Mouse (Mus musculus): ENCODE results near the gene Sucnr1. TPM values are rescaled to one million over a fixed set of nuclear protein-coding genes. Genes with fewer than 3 reads are reported as not detected.

The Sucnr1 gene
- polyA plus RNA-seq, 1 experiment = not detected

GRCm38 (mm10) chr3:60056451-60056850 lies 25.2 kb upstream of the Sucnr1 start:
- no peak overlapping the region for H3ac ChIP-seq (ENCODE audit: control insufficient read depth, insufficient read length)
- TF ChIP-seq REST (IDR thresholded peaks at IDR 0.05; ENCODE audit: insufficient read depth, insufficient read length) = no peak
- no peak for TF ChIP-seq POLR2AphosphoS2 (IDR thresholded peaks at IDR 0.05; ENCODE audit: insufficient read length, low read depth)
- TF ChIP-seq POLR2A (IDR thresholded peaks at IDR 0.05; ENCODE audit: insufficient read length, low read depth) = no peak
- no peak for TF ChIP-seq MAX (IDR thresholded peaks at IDR 0.05; ENCODE audit: low read depth)
- H3K79me2 ChIP-seq (ENCODE audit: control insufficient read depth, insufficient read depth) = no peaks in the 10 kb centered on the region
- no peak overlapping the region for H3K4me2 ChIP-seq (ENCODE audit: low read depth)
- no peaks in the 10 kb centered on the region for H3K27me3 ChIP-seq (ENCODE audit: control insufficient read depth, insufficient read depth, insufficient read length)
- no peak overlapping the region for H3K4me3 ChIP-seq
- H3K36me3 ChIP-seq (ENCODE audit: control insufficient read depth, insufficient read depth) = no peaks in the 10 kb centered on the region

DNA sequence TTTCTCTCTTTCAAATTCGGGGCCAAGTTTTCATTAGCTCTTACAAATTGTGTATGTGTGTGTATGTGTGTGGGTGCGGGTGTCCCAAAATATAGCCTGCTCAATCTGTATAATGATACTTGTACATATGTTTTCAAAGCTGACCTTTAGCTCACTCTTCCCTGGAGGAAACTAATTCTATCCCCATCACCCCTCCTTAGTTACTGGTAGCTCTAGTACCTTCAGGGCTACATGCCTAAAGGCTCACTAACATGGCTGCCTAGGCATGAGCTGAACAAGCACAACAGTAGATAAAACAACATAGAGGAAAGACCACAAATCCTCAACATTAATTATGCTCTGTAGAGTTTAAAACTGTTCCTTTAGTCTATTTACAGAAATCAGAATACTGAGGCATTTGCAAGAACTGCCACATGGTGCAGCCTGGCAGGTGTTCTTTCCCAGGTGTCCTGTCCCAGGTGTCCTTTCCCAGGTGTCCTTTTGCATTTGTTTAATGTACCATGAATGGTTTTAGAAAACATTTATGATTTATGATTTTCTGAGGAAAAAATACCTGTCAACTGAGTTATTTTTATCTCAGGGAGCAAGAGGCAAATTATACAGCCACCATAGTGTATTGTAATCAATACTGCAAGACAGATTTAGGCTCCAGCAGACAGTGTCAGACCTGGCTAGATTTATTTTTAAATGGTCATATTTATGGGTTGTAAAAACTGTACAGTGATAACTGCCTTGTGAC lies 24.4 kb upstream of the Sucnr1 start:
- H3K4me2 ChIP-seq (ENCODE audit: low read depth) = no peak overlapping the region
- no peaks in the 10 kb centered on the region for H3K36me3 ChIP-seq (ENCODE audit: control insufficient read depth, insufficient read depth)
- TF ChIP-seq E2F4 (IDR thresholded peaks at IDR 0.05; ENCODE audit: insufficient read depth) (no peak), CEBPB (IDR thresholded peaks at IDR 0.05; ENCODE audit: insufficient read depth, poor library complexity, severe bottlenecking) (no peak), TCF12 (IDR thresholded peaks at IDR 0.05; ENCODE audit: insufficient read depth, poor library complexity, severe bottlenecking) (no peak), USF1 (IDR thresholded peaks at IDR 0.05; ENCODE audit: low read depth) (no peak), MYOG (IDR thresholded peaks at IDR 0.05; ENCODE audit: control insufficient read depth in 1 of 3, insufficient read depth in 1 of 3, insufficient read length in 2 of 3, low read depth in 2 of 3) (no peak), POLR2A (IDR thresholded peaks at IDR 0.05; ENCODE audit: insufficient read length, low read depth) (no peak), SRF (IDR thresholded peaks at IDR 0.05; ENCODE audit: control insufficient read depth, insufficient read length, low read depth) (no peak), POLR2AphosphoS2 (IDR thresholded peaks at IDR 0.05; ENCODE audit: insufficient read length, low read depth) (no peak), TCF3 (IDR thresholded peaks at IDR 0.05; ENCODE audit: insufficient read length, low read depth) (no peak), MAX (IDR thresholded peaks at IDR 0.05; ENCODE audit: low read depth) (no peak), MYOD1 (IDR thresholded peaks at IDR 0.05; ENCODE audit: control insufficient read depth in 1 of 3, insufficient read length in 2 of 3, low read depth in 2 of 3) (no peak)
- no peaks in the 10 kb centered on the region for H3K79me2 ChIP-seq (ENCODE audit: control insufficient read depth, insufficient read depth)
- no peaks in the 10 kb centered on the region for H3K27me3 ChIP-seq (ENCODE audit: control insufficient read depth, insufficient read depth, insufficient read length)
- H3K4me3 ChIP-seq = no peak overlapping the region
- H3ac ChIP-seq (ENCODE audit: control insufficient read depth, insufficient read length) = no peak overlapping the region

- no peak overlapping the region for H3K4me2 ChIP-seq (ENCODE audit: low read depth)
- H3K79me2 ChIP-seq (ENCODE audit: control insufficient read depth, insufficient read depth) = no peaks in the 10 kb centered on the region
- H3ac ChIP-seq (ENCODE audit: control insufficient read depth, insufficient read length) = no peak overlapping the region
- no peak overlapping the region for H3K4me3 ChIP-seq
- no peaks in the 10 kb centered on the region for H3K36me3 ChIP-seq (ENCODE audit: control insufficient read depth, insufficient read depth)
- H3K27me3 ChIP-seq (ENCODE audit: control insufficient read depth, insufficient read depth, insufficient read length) = no peaks in the 10 kb centered on the region
- TF ChIP-seq CEBPB (IDR thresholded peaks at IDR 0.05; ENCODE audit: insufficient read depth, poor library complexity, severe bottlenecking) (no peak), USF1 (IDR thresholded peaks at IDR 0.05; ENCODE audit: low read depth) (no peak), POLR2A (IDR thresholded peaks at IDR 0.05; ENCODE audit: insufficient read length, low read depth) (no peak), MAX (IDR thresholded peaks at IDR 0.05; ENCODE audit: low read depth) (no peak), SRF (IDR thresholded peaks at IDR 0.05; ENCODE audit: control insufficient read depth, insufficient read length, low read depth) (no peak), TCF12 (IDR thresholded peaks at IDR 0.05; ENCODE audit: insufficient read depth, poor library complexity, severe bottlenecking) (no peak)
Observed at GRCm38 (mm10) chr3:60057809-60058082, 23.9 kb upstream of the Sucnr1 start.

DNA sequence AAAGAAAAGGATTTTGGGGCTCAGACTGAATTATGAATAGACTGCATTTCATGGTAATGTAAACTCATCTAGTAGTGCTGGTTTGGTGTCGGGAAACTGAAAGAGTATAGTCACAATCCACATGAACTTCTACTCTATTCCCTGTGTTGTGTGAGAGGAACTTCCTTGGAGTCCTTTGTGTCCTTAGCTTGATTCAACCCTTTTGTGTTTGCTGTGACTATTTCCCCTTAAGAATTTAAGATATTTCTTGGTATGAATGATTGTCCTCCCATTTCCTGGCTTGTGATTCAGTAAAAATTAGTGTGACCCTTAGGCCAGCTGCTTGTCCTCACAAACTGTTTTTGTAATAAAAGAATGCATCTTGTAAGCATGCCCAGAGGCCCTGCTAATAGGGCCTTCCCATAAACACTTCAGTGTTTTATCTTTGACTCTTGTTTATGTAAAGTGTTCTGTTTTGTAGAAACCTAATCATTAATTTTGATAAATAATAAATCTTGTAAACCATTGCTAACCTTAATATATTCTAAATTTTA lies 2.7 kb upstream of the Sucnr1 start:
- Histone ChIP-seq H3K4me2 (ENCODE audit: low read depth) (no peak overlapping the region), H3K36me3 (ENCODE audit: control insufficient read depth, insufficient read depth) (no peaks in the 10 kb centered on the region), H3K79me2 (ENCODE audit: control insufficient read depth, insufficient read depth) (no peaks in the 10 kb centered on the region), H3K4me3 (no peak overlapping the region), H3ac (ENCODE audit: control insufficient read depth, insufficient read length) (no peak overlapping the region), H3K27me3 (ENCODE audit: control insufficient read depth, insufficient read depth, insufficient read length) (no peaks in the 10 kb centered on the region)
- TF ChIP-seq POLR2A (IDR thresholded peaks at IDR 0.05; ENCODE audit: insufficient read length, low read depth) = no peak
- no peak for TF ChIP-seq REST (IDR thresholded peaks at IDR 0.05; ENCODE audit: insufficient read depth, insufficient read length)
- no peak for TF ChIP-seq CEBPB (IDR thresholded peaks at IDR 0.05; ENCODE audit: insufficient read depth, poor library complexity, severe bottlenecking)
- TF ChIP-seq MAX (IDR thresholded peaks at IDR 0.05; ENCODE audit: low read depth) = no peak
- TF ChIP-seq MYOG (IDR thresholded peaks at IDR 0.05; ENCODE audit: control insufficient read depth in 1 of 3, insufficient read depth in 1 of 3, insufficient read length in 2 of 3, low read depth in 2 of 3) = no peak
- no peak for TF ChIP-seq MYOD1 (IDR thresholded peaks at IDR 0.05; ENCODE audit: control insufficient read depth in 1 of 3, insufficient read length in 2 of 3, low read depth in 2 of 3)
- no peak for TF ChIP-seq USF1 (IDR thresholded peaks at IDR 0.05; ENCODE audit: low read depth)
- TF ChIP-seq E2F4 (IDR thresholded peaks at IDR 0.05; ENCODE audit: insufficient read depth) = no peak
- no peak for TF ChIP-seq SRF (IDR thresholded peaks at IDR 0.05; ENCODE audit: control insufficient read depth, insufficient read length, low read depth)
- TF ChIP-seq TCF12 (IDR thresholded peaks at IDR 0.05; ENCODE audit: insufficient read depth, poor library complexity, severe bottlenecking) = no peak
- no peak for TF ChIP-seq TCF3 (IDR thresholded peaks at IDR 0.05; ENCODE audit: insufficient read length, low read depth)
- no peak for TF ChIP-seq POLR2AphosphoS2 (IDR thresholded peaks at IDR 0.05; ENCODE audit: insufficient read length, low read depth)

GRCm38 (mm10) chr3:60080572-60080971 lies 1.1 kb upstream of the Sucnr1 start:
- Histone ChIP-seq H3K4me3 (no peak overlapping the region), H3K36me3 (ENCODE audit: control insufficient read depth, insufficient read depth) (no peaks in the 10 kb centered on the region), H3K79me2 (ENCODE audit: control insufficient read depth, insufficient read depth) (no peaks in the 10 kb centered on the region), H3K4me2 (ENCODE audit: low read depth) (no peak overlapping the region), H3K27me3 (ENCODE audit: control insufficient read depth, insufficient read depth, insufficient read length) (no peaks in the 10 kb centered on the region), H3ac (ENCODE audit: control insufficient read depth, insufficient read length) (no peak overlapping the region)
- TF ChIP-seq SRF (IDR thresholded peaks at IDR 0.05; ENCODE audit: control insufficient read depth, insufficient read length, low read depth) (no peak), POLR2A (IDR thresholded peaks at IDR 0.05; ENCODE audit: insufficient read length, low read depth) (no peak), REST (IDR thresholded peaks at IDR 0.05; ENCODE audit: insufficient read depth, insufficient read length) (no peak), TCF12 (IDR thresholded peaks at IDR 0.05; ENCODE audit: insufficient read depth, poor library complexity, severe bottlenecking) (no peak), TCF3 (IDR thresholded peaks at IDR 0.05; ENCODE audit: insufficient read length, low read depth) (no peak), E2F4 (IDR thresholded peaks at IDR 0.05; ENCODE audit: insufficient read depth) (no peak), MYOG (IDR thresholded peaks at IDR 0.05; ENCODE audit: control insufficient read depth in 1 of 3, insufficient read depth in 1 of 3, insufficient read length in 2 of 3, low read depth in 2 of 3) (no peak), USF1 (IDR thresholded peaks at IDR 0.05; ENCODE audit: low read depth) (no peak), CEBPB (IDR thresholded peaks at IDR 0.05; ENCODE audit: insufficient read depth, poor library complexity, severe bottlenecking) (no peak), MYOD1 (IDR thresholded peaks at IDR 0.05; ENCODE audit: control insufficient read depth in 1 of 3, insufficient read length in 2 of 3, low read depth in 2 of 3) (no peak), MAX (IDR thresholded peaks at IDR 0.05; ENCODE audit: low read depth) (no peak), POLR2AphosphoS2 (IDR thresholded peaks at IDR 0.05; ENCODE audit: insufficient read length, low read depth) (no peak)

Measured in myocyte (in vitro differentiated cells).